8 mouse cellular contexts compared by ENCODE assay signal in the genomic region with DNA sequence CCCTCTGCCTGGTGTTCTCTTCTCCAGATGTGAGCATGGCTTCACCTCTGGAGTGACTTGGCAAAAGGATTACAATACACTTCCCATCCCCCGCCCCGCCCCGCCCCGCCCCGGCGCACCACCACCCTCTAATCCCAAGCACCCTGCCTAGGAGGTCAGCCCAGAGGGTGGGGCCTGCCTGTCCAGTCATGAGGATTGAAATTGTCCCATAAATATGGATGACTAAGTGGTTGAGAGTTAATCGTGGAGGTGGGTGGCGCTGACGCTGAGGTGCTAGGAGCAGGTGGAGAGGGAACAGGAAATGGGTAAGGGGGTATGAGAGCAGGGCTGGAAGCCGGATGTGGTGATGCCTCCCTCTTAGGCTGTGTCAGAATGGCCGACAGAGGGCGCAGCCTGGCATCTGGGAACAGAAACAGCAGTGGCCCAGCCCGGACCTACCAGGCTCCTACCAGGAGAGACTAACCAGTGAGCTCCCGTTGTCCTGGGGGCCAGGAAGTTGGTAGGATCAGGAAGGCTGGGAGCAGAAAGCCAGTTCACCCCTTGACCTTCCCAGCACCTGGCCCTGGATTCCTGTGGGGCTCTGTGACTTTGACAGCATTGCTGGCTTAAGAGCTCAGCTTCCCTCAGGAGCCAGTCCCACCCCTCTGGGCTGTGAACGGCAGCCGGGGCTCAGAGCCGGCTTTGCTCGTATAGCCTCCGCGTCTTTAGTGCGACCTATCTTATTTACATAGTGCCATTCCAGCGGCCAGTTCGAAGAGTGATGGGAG. TPM values are rescaled to one million over a fixed set of nuclear protein-coding genes. Genes with fewer than 3 reads are reported as not detected.
A peak's percentile ranks its signal among the peaks of the same experiment; 100 is the strongest.
DNase-seq lines count a peak whose midpoint lies in the region; ATAC-seq lines count a peak whose summit lies in the region.

No protein-coding gene starts in this region.

- H3K27me3 ChIP-seq in limb, embryonic 15.5 days = no peaks in the 10 kb centered on the region
- no peaks in the 10 kb centered on the region for H3K27me3 ChIP-seq in midbrain, embryonic 16.5 days (ENCODE audit: control insufficient read depth, insufficient read depth, low read depth, low read length)
- peaks cover 3% of the 10 kb centered on the region; the same call in 1 of the 2 replicates for H3K27me3 ChIP-seq in splenic B cell, adult 2 months (ENCODE audit: control insufficient read depth, insufficient read depth, low read length, poor library complexity, severe bottlenecking)

- H3K4me3 ChIP-seq in limb, embryonic 15.5 days = peak overlapping the region; percentile 58
- peak overlapping the region; percentile 45 for H3K4me3 ChIP-seq in midbrain, embryonic 16.5 days (ENCODE audit: low read depth, low read length)

- H3K4me2 ChIP-seq in limb, embryonic 15.5 days = peak overlapping the region; percentile 67
- H3K4me2 ChIP-seq in midbrain, embryonic 16.5 days (ENCODE audit: low read length) = peak overlapping the region; percentile 63

- H3K9ac ChIP-seq in limb, embryonic 15.5 days = peak overlapping the region; percentile 55; the same call in 1 of the 2 replicates
- H3K9ac ChIP-seq in midbrain, embryonic 16.5 days (ENCODE audit: low read depth, low read length) = peak overlapping the region; percentile 66

- peak; percentile 57; the same call in 1 of the 2 replicates for ATAC-seq in limb, embryonic 15.5 days (ENCODE audit: insufficient number of reproducible peaks, low FRiP score, low TSS enrichment, low read depth)
- peak; percentile 86 for ATAC-seq in midbrain, embryonic 16.5 days

- no peaks in the 10 kb centered on the region for H3K9me3 ChIP-seq in limb, embryonic 15.5 days
- H3K9me3 ChIP-seq in midbrain, embryonic 16.5 days (replicated peaks; ENCODE audit: control insufficient read depth, low read length, poor library complexity, severe bottlenecking) = no peaks in the 10 kb centered on the region

- no peaks in the 10 kb centered on the region for H3K36me3 ChIP-seq in limb, embryonic 15.5 days
- no peaks in the 10 kb centered on the region for H3K36me3 ChIP-seq in midbrain, embryonic 16.5 days (ENCODE audit: control insufficient read depth, insufficient read depth, low read length)
- H3K36me3 ChIP-seq in splenic B cell, adult 2 months (ENCODE audit: control insufficient read depth, insufficient read depth, low read length, poor library complexity, severe bottlenecking) = no peaks in the 10 kb centered on the region

- H3K27ac ChIP-seq in limb, embryonic 15.5 days = peak overlapping the region; percentile 80
- no peak overlapping the region; the same call in 1 of the 2 replicates for H3K27ac ChIP-seq in midbrain, embryonic 16.5 days (ENCODE audit: low read length)

- H3K4me1 ChIP-seq in limb, embryonic 15.5 days = peaks cover 15% of the 10 kb centered on the region
- H3K4me1 ChIP-seq in midbrain, embryonic 16.5 days (ENCODE audit: control insufficient read depth, insufficient read depth, low read length) = no peaks in the 10 kb centered on the region

- DNase-seq in ovary, postnatal 14 days (ENCODE audit: low spot score) = peak; percentile 60
- DNase-seq in ovary, adult 18-20 months (ENCODE audit: low spot score) = no peak
- peak; percentile 65 to 82 for DNase-seq in cerebellum, postnatal 25 days
- DNase-seq in gastrocnemius, postnatal 10 days = peak; percentile 73
- peak; percentile 68 for DNase-seq in hindlimb bud, embryonic 11.5 days (ENCODE audit: extremely low spot score, low read depth, low spot score)
- peak; percentile 90 for DNase-seq in splenic B cell, adult 2 months (ENCODE audit: low read depth, low spot score)

- WGBS in limb, embryonic 15.5 days = 5% methylated on average over 23 of the region's 23 CpGs
- 1% methylated on average over 23 of the region's 23 CpGs for WGBS in midbrain, embryonic 16.5 days

RNA-seq across cellular contexts. Expression of a gene that starts 12.7 kb away (rescaled TPM):
- 100 to 1,000 TPM in 1 of 2 experiments, 10 to 100 TPM in 1; 20.3 to 102 TPM for total RNA-seq in gastrocnemius, postnatal 10 days (2021)
- 16.4 and 20.0 TPM in 2 replicates for polyA plus RNA-seq in limb, embryonic 15.5 days (2015; fragmentation: Nextera tagmentation; extraction: Ambion mirVana)
- polyA plus RNA-seq in midbrain, embryonic 16.5 days (2015; fragmentation: Nextera tagmentation; extraction: Ambion mirVana) = 7.0 and 7.1 TPM in 2 replicates

RNA-seq across cellular contexts. Expression of a gene that starts 47.6 kb away (rescaled TPM):
- total RNA-seq in gastrocnemius, postnatal 10 days (2021) = 10 to 100 TPM; 14.3 to 19.4 TPM
- polyA plus RNA-seq in limb, embryonic 15.5 days (2015; fragmentation: Nextera tagmentation; extraction: Ambion mirVana) = 12.3 and 13.5 TPM in 2 replicates
- polyA plus RNA-seq in midbrain, embryonic 16.5 days (2015; fragmentation: Nextera tagmentation; extraction: Ambion mirVana) = 4.4 and 5.3 TPM in 2 replicates
